Mouse (Mus musculus): Measurements from ENCODE around the gene Rtn4rl1. TPM values are rescaled to one million over a fixed set of nuclear protein-coding genes. Genes with fewer than 3 reads are reported as not detected.
"Not testable (repeated sequence)": the region's sequence is repeated elsewhere in the genome, so short reads cannot be mapped to it uniquely, and the experiment has no call there.

Rtn4rl1 gene
- total RNA-seq, 2 experiments from 2014 or later, result 0.15 to 0.37 TPM

DNA sequence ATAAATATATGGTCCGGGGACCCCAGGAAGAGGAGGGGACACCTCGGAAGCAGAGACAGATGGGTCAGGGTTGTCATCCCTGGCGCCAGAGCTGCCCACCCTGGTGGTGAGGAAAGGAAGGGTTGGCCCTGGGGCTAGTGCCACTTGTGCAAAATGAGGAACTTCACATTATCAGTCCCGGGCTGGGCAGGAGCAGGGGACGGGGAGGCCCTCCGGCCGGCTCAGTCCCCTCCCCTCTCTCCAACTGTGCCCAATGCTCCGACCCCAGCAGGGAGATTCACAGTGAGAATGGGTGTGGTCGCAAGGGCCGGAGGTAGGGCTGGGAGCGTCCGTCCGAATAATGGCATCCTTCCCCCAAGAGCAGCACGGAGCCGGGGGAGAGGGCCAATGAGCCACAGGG, 28.8 kb upstream of the Rtn4rl1 start:
- ATAC-seq (replicated peaks; ENCODE audit: poor library complexity, severe bottlenecking), result peak; percentile 69

DNA sequence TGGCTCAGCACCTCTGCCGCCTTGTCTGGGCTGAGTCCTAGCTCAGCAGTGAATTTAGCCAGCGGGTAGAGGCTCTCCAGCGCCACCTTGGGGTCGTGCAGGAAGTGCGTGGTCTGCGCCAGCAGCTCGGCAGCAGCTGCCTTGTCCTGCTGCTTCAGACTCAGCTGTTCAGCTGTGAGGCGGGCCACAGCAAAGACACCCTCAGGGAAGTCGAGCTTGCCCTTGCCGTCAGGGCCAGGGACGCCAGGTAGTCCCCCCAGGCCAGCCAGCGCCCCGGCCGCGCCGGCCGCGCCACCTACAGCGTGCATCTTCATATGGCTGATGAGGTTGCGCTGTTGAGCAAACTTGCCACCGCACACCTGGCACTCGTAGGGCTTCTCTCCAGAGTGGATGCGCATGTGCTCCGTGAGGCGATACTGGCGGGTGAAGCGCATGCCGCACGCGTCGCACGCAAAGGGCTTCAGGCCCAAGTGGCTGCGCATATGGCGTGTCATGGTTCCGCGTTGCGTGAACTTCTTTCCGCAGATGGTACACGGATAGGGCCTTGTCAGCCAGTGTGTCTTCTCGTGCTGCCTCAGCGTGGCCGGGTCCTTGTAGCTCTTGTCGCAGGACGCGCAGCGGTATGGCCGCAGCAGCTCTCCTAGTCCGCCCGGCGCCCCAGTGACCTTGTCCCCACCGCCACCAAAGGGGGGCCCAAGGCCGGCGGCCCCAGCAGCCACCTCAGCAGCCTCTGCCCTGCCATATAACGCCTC, 28.0 kb upstream of the Rtn4rl1 start:
- peak; percentile 50 for ATAC-seq (replicated peaks; ENCODE audit: poor library complexity, severe bottlenecking)

DNA sequence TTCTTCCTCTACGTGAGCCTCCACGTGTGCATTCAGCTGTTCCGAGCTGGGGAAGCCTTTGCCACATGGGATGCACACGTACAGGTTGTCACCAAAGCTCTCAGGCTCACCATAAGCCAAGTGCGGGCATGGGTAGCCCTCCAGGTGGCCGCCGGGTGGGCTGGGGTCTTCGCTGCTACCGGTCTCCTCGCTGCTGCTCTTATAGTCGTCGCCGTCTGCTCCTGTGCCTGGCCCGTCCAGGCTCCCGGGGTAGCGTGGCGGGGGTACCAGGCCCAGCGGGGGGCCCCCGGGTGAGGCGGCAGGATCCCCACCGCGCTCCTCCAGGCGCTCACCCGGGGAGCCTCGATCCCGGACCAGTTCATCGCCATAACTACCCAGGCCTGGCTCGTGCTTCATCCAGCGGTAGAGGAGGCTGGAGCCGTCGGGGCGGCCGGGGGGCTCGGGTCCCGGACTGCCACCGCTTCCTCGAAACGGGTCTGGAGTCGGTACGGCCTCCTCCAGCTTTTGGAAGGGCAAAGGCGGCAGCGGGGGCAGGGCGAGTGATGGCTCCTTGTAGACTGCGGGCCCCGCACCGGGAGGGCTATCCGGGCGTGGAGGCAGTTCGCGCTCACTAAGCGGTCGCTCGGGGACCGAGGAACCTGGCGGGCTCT, 27.3 kb upstream of the Rtn4rl1 start:
- no peak for ATAC-seq (replicated peaks; ENCODE audit: poor library complexity, severe bottlenecking)

DNA sequence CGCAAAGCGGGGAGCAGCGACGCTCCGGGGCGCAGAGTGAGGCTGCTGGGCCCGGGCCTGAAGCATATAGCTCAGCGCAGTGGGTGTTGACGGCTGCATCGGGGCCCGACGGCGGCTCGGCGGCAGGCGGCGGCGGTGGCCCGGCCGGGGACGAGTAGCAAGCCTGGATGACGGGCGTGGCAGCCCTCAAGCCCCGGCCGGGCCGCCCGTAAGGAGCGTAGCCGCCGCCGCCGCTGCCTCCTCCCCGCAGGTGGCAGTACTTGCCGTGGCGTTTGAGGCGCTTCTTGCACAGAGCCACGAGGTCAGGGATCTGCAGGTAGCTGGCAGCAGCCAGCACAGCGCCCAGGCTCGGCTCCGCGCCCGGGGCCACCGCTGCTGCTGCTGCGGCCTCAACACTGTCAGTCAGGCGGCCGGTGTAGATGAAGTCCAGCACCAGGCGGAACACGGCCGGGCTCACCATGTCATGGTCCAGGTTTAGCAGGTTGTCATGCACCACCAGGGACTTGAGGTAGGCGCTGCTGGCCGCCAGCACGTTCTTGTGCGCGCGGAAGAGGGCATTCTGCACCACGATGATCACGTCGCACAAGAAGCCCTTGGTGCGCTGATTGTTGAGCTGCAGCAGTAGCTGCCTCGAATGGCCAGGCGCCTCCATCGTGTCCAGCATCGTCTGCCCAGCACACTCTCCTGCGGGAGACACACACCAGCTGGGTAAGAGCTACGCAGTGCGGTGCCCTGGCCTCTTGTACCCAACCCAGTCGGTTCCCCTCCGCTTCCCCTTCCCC, 26.5 kb upstream of the Rtn4rl1 start:
- no peak for ATAC-seq (replicated peaks; ENCODE audit: poor library complexity, severe bottlenecking)

DNA sequence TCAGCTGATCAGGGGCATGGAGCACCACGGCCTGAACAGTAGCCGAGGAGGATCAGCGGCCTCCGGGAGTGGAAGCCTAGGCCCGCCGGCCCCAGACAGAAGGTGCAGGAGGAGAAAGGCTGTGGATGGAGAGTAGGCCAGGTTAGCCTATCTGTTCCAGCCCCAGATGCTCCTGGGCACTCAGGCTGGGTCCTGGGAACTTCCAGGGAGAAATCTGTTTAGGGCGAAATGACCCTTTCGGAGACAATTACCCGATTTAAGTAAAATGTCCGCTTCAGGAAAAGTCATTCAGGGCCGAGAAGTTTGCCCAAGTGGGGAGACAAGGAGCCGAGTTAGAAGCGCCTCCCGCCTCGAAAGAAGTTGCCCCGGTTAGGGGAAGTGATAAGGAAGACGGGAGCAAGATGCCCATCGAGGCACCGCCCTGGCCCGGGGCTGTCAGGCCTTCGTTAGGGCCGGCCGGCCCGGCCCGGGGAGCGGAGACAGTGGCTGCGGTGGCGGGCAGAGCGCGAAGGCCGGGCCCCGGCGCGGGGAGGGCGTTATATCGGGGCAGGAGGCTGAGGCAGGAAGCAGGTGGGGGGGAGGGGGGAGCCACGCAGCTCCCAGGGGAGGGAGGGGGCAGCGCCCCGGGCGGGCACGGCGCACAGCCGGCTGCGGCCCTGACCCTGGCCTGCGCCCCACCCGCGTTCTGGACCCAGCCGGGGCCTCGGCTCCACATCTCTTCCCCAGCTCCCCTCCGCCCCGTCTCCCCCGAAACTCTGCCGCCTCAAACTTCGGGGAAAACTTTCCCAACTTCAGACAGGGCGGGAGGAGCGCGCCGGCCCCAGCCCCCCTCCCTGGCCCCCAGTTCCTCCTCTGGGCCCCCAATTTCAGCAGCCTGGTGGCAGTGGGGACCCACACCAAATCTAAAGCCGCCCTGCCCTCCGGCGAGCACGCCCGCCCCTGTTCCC, 25.7 kb upstream of the Rtn4rl1 start:
- ATAC-seq (replicated peaks; ENCODE audit: poor library complexity, severe bottlenecking), result no peak

DNA sequence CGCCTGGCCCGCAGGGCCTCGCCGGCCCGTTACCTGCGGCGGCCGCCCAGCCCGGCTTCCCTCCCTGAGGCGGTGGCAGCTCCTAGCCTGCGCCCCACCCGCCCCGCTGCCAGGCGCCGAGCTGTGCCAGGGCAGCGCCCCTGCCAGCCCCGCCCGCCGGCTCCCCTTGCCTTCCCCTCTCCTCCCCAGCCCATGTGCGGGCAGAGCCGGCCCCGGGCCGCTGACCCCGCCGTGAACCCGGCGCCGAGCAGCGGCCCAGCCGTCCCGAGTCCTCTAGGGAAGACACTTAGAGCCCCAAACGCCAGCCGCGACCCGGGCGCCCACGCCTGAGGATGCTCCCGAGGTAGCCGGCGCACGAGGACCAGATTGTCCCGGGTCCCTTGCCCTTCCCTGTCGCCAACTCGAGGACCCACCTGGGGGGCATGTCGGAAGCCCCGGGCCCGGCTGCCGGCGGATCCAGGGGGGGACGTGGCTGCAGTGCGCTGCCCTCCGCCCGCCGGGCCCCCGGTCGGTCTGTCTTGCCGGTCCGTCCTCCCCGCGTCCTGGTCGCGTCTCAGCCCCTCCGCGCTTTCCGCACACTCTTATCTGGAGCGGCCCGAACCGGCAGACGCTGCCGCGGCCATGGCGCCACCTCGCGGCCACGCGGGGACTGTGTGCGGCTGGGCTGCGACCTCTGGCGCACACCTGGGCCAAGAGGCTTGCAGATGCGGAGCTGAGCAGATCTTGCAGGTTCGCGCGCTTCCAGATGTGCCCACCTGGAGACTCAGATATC, 24.8 kb upstream of the Rtn4rl1 start:
- peak; percentile 13; the same call in 1 of the 2 replicates for ATAC-seq (replicated peaks; ENCODE audit: poor library complexity, severe bottlenecking)

DNA sequence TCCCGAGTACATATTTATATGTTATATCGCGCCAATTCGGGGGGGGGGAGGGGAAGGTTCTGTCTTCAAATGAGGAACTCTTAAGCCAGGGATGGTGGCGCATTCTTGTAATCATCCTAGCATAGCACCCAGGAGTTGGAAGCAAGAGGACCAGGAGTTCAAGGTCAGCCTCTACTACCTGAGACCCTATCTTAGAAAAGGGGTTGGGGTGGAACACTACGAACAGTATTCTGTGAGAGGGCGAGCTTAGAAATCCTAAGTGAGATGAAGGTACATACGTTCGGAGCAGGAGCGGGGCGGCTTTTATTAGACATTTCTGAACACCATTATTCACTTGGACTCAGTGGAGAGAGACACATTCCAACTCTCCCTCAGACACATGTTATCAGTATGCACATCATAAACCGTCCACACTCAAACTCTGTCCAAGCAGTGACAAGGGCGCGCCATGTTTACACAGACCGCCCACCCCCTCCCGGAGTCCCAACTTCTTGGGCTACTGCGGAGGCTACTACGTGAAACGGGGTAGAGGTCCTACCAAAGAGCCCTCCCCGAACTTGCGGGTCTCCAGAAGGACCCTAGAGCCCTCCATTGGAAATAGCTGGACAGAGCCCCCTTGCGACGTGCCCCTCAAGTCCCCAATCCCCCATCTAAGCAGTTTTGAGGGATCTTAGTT, 24.0 kb upstream of the Rtn4rl1 start, which contains the start of gene Hic1:
TSS of gene Hic1 (minus strand) at position 115 of the 676 bp plus-strand sequence.
- no peak for ATAC-seq (replicated peaks; ENCODE audit: poor library complexity, severe bottlenecking)

DNA sequence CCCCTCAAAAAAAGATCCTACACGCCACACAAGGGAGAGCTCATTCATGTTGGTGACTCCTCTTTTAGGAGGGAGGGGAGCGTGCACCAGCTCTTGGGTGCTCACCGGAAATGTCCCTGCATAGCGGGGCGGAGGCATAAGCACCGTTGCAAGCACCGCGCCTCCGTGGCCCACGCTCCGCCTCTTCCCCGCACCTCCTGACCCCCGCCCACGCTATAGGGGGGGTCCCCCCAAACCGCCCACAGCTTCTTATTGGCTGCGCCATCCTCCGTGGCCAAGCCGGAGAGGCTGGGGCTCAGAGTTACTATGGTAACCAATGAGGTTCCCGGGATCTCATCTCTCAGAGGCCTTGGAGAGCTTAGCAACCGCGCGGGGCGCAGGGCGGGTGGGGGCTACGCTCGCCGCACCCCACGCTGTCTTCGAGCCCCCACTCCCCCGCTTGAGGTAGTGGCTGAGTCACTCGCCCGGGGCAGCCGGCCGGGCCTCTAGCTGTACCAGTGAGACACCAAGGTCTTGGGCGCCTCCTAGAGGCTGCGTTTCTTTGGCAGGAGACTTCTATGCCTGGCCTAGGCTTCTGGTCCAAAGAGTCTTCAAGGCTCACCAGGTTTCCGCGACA, 23.3 kb upstream of the Rtn4rl1 start:
- ATAC-seq (replicated peaks; ENCODE audit: poor library complexity, severe bottlenecking), result peak; percentile 39

DNA sequence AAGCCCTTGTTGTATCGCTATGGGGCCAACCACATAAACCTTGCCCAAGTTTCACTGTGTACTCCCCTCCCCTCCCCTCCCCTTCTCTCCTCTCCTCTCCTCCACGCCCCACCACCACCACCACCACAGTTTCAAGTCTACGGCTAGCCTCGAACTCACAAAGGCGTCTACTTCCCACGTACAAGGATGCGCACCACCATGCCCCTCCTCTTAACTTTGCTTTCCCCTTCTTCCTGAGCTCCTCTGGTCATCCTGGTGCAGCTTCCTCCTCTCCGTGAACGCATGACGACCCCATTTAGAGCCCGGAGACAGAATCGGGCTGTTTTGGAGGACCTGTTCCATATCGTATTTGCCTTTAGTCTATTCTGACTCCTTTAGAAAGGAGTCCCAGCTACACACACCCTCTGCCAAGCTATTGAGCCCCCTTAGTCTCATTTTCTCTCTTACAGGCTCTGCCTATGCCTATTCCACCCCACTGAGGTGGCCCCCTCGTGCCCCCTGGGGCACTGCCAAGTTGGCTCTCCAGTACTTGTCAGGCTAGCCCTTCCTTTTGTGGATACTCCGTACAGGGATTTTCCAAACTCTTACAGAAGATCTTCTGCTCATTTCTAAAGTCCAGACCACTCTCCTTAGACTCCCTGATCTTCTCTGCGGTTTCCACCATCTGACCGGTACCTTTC, 22.3 kb upstream of the Rtn4rl1 start:
- ATAC-seq (replicated peaks; ENCODE audit: poor library complexity, severe bottlenecking), result no peak

DNA sequence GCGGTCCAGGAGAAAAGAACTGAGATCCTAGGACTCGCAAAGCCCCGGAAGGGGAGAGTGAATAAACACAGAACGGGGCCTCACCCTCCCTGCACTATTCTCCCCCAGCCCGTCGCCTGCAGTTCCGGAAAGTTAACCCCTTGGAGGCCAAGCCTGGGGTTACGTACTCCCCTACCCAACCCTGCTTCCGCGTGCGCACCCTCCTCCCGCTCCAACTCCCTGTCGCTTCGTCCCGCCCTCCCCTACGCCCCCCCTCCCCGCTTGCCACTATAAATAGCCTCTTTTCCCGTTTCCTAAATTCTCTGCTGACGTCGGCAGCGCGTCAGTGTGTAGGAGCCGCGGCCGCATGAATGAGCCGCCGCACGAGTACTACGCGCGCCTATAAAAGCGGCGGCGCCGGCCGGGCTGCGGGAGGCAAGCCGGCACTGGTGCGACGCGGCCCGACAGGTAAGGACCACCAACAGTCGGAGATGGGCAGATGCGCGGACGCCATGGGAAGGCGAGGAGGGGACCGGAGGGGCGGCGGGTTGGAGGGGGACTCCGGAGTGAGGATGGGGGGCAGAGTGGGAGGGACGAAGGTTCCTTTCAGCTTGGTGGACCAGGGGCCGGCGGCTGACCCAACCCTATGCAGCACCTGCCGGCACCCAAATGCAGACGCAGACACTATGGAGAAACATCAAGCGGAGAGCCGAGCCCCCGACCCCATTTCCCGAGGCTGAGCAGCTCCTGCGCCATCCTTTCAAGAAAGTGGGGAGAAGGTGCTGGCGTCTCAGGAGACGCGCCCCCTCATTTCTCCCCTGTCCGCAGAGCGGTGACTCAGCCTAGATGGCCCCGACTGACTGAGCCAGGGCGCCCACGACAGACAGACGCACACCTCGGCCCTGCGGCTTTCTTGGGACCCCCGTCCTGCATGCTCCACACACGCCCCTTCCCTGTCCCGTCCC, 21.2 kb upstream of the Rtn4rl1 start:
- no peak for ATAC-seq (replicated peaks; ENCODE audit: poor library complexity, severe bottlenecking)

DNA sequence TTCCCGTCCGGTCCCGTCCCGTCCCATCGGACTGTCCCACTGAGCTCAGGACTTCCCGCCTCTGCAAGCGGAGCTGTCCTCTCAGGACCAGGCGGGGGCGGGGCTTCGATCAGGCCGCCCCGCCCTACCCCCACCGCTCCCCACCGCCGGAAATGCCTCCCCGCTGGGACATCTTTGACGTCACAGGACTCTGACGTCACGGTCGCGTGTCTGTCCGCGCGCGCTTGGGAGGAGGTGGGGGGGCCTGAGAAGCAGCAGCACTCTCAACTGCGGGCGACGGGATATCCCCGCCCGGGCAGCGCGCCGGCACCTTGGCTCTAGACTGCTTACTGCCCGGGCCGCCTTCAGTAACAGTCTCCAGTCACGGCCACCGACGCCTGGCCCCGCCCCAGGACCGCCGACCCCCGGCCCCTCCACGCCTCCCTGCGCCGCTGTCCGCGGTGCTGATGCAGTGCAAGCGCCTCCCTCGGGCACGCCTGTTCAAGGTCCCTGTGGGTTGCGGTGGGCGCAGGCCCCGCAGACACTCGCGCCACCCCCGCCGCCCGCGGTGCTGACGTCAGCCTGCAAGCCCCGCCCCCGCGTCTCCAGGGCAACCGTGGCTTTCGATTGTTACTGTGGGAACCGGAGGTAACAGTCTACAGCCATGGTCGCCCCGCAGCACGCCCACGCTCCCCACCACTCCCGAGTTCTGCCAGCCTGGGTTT, 20.3 kb upstream of the Rtn4rl1 start:
- ATAC-seq (replicated peaks; ENCODE audit: poor library complexity, severe bottlenecking), result peak; percentile 73

DNA sequence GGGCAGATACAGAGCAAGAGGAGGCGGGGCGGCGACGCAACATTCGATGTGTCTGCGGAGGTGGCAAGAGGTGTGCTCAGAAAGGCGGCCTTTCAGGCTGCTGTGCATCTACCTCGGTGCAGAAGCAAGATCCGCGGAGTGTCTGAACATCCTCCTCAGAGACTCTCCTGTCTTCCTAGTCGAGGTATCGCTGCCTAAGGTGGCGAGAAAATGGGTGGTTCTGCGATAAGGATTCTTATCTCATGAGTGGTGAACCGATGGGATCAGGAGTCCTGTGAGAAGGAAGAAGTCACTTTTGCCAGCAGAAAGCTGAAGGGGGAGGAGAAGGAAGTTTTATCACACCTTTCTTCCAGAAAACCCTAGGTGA, 19.8 kb upstream of the Rtn4rl1 start:
- ATAC-seq (replicated peaks; ENCODE audit: poor library complexity, severe bottlenecking), result no peak

DNA sequence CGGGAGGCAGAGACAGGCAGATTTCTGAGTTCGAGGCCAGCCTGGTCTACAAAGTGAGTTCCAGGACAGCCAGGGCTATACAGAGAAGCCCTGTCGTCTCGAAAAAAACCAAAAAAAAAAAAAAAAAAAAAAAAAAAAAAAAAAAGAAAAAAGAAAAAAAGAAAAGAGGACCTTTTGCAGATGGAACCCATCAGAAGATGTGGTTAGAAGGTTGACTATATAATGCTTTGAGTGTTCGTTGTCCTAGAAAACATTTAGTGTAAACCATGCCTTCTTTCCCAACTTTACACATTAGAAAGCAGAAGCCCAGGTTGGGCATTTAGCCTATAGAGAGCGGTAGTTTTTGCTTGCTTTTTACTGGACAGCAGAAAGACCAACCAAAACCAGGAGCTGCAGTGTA, 19.0 kb upstream of the Rtn4rl1 start:
- ATAC-seq (replicated peaks; ENCODE audit: poor library complexity, severe bottlenecking), result not testable (repeated sequence)

DNA sequence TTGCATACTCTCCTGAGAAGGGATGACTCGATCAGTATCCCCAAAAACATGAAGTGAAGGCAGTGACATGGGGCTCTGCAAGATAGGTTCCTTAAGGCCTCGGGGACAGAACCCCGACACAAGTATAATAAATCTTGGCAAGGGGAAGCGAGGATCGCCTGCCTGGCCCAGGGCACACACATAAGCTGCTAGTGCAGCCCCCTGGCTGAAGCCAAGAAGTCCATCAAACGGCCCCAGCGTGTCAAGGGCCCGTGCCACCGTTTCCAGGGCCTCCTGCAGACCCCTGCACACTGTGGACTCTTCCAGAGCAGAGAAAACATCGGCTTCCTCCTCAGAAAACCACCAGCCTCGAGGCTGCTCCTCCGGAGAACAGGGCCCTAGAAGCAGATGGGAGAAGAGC, 15.6 kb upstream of the Rtn4rl1 start:
- no peak for ATAC-seq (replicated peaks; ENCODE audit: poor library complexity, severe bottlenecking)

DNA sequence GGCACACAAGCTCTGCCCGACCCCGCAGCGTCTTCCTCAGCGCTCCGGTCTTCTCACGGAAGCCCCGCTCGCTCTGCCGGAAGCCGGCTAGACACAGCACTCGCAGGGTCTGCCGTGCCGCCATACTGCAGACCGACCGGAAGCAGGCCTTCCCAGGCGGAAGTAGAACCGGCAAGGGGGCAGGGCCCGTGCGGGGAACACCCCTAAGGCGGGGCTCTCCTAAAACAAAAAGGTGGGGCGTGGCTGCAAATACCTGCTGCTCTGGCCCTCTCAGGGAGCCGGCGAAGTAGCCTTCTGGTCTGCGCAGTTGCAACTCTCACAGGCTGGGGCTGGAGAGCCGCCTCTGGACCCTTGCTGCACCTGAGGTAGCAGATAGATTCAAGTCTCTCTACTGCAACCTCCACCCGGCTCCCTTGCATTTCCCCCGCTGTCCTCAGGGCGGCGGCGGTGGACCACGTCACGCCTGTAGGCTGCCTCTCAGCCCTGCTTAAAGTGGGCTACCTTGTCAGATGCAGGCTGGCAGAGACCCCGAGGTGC, 14.8 kb upstream of the Rtn4rl1 start, which contains the start of gene Ovca2:
TSS of gene Ovca2 (minus strand) at position 164 of the 537 bp plus-strand sequence.
- peak; percentile 98 for ATAC-seq (replicated peaks; ENCODE audit: poor library complexity, severe bottlenecking)
